Mouse (Mus musculus): Measurements from ENCODE around the gene Cdk5r2. TPM values are rescaled to one million over a fixed set of nuclear protein-coding genes. Genes with fewer than 3 reads are reported as not detected.
A peak's percentile ranks its signal among the peaks of the same experiment; 100 is the strongest.

The Cdk5r2 gene
- polyA plus RNA-seq, 2 experiments: 0.07 to 0.49 TPM

DNA sequence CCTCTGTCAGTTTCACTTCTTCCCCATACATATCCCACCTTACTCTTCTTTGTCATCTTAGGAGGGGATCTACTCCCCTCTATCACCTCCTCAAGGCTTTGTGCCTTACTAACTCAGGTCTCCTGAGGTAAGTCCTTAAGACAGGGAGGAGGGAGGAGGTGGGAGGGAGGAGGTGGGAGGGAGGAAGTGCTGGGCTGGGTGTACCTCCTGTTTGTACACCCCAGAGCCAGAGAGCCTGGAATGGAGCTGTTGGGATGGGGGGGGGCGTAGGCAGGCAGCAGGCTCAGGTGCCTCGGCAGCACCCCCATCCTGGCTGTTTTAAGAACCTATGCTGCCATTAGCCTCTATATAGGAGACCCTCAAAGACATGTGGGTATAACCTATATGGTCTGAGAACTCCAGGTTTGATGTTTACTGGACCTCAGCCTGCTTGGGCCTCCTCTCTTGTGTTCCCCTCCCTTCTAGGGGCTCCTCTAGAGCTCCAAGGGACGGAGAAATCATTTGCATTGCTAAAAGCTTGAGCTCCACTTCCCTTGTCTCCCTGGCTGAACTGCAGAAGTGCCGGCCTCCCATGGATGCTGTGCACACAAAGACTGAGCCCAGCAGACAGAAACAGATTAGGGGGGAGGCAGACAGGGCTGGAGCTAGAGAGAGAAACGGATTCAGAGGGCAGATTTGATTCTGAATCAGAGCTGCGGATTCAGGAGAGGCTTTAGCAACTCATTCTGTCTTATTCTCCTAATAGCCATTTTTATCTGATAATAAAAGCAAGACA lies 3.5 kb upstream of the Cdk5r2 start:
- Histone ChIP-seq H3K36me3 (ENCODE audit: control insufficient read depth, insufficient read depth, low read length) (no peaks in the 10 kb centered on the region), H3K4me2 (replicated peaks; ENCODE audit: low read depth, low read length, severe bottlenecking) (no peak overlapping the region), H3K9ac (ENCODE audit: low read depth, low read length, severe bottlenecking) (no peak overlapping the region), H3K4me3 (replicated peaks; ENCODE audit: low read length) (no peak overlapping the region), H3K27ac (replicated peaks; ENCODE audit: low read depth, low read length) (no peak overlapping the region), H3K27me3 (ENCODE audit: control insufficient read depth, insufficient read depth, low read length) (peaks cover 44% of the 10 kb centered on the region), H3K9me3 (ENCODE audit: control insufficient read depth, low read length) (no peaks in the 10 kb centered on the region), H3K4me1 (ENCODE audit: control insufficient read depth, insufficient read depth, low read length) (peaks cover 10% of the 10 kb centered on the region; the same call in 1 of the 2 replicates)
- DNase-seq (ENCODE audit: low spot score): no peak
- WGBS: 18% methylated on average over 6 of the region's 6 CpGs
- ATAC-seq (ENCODE audit: low FRiP score, low read depth): no peak
- no peak for TF ChIP-seq POLR2A (IDR thresholded peaks at IDR 0.05; ENCODE audit: borderline replicate concordance, extremely low read depth, insufficient read depth, insufficient read length)

- H3K9ac ChIP-seq (ENCODE audit: low read depth, low read length, severe bottlenecking): peak overlapping the region; percentile 28; the same call in 1 of the 2 replicates
- DNase-seq (ENCODE audit: low spot score) (no peak), ATAC-seq (ENCODE audit: low FRiP score, low read depth) (peak; percentile 5; the same call in 1 of the 2 replicates)
- under 1% methylated on average over 17 of the region's 48 CpGs for WGBS
- peaks cover 79% of the 10 kb centered on the region for H3K27me3 ChIP-seq (ENCODE audit: control insufficient read depth, insufficient read depth, low read length)
- H3K4me3 ChIP-seq (replicated peaks; ENCODE audit: low read length): peak overlapping the region; percentile 59
- no peak overlapping the region for H3K27ac ChIP-seq (replicated peaks; ENCODE audit: low read depth, low read length)
- no peaks in the 10 kb centered on the region for H3K9me3 ChIP-seq (ENCODE audit: control insufficient read depth, low read length)
- peaks cover 15% of the 10 kb centered on the region for H3K4me1 ChIP-seq (ENCODE audit: control insufficient read depth, insufficient read depth, low read length)
- peak overlapping the region; percentile 98 for H3K4me2 ChIP-seq (replicated peaks; ENCODE audit: low read depth, low read length, severe bottlenecking)
- H3K36me3 ChIP-seq (ENCODE audit: control insufficient read depth, insufficient read depth, low read length): no peaks in the 10 kb centered on the region
- TF ChIP-seq POLR2A (IDR thresholded peaks at IDR 0.05; ENCODE audit: borderline replicate concordance, extremely low read depth, insufficient read depth, insufficient read length): no peak
These were observed 422 bp downstream of the Cdk5r2 start for GRCm38 (mm10) chr1:74855156-74855555.

GRCm38 (mm10) chr1:74855651-74856438 lies 1.1 kb downstream of the Cdk5r2 start:
- Histone ChIP-seq H3K9ac (ENCODE audit: low read depth, low read length, severe bottlenecking) (no peak overlapping the region), H3K27me3 (ENCODE audit: control insufficient read depth, insufficient read depth, low read length) (peaks cover 75% of the 10 kb centered on the region), H3K4me1 (ENCODE audit: control insufficient read depth, insufficient read depth, low read length) (peaks cover 15% of the 10 kb centered on the region), H3K36me3 (ENCODE audit: control insufficient read depth, insufficient read depth, low read length) (no peaks in the 10 kb centered on the region), H3K4me3 (replicated peaks; ENCODE audit: low read length) (peak overlapping the region; percentile 59), H3K9me3 (ENCODE audit: control insufficient read depth, low read length) (no peaks in the 10 kb centered on the region), H3K4me2 (replicated peaks; ENCODE audit: low read depth, low read length, severe bottlenecking) (peak overlapping the region; percentile 98), H3K27ac (replicated peaks; ENCODE audit: low read depth, low read length) (no peak overlapping the region)
- under 1% methylated on average over 60 of the region's 74 CpGs for WGBS
- ATAC-seq (ENCODE audit: low FRiP score, low read depth) (no peak), DNase-seq (ENCODE audit: low spot score) (no peak)
- no peak for TF ChIP-seq POLR2A (IDR thresholded peaks at IDR 0.05; ENCODE audit: borderline replicate concordance, extremely low read depth, insufficient read depth, insufficient read length)

DNA sequence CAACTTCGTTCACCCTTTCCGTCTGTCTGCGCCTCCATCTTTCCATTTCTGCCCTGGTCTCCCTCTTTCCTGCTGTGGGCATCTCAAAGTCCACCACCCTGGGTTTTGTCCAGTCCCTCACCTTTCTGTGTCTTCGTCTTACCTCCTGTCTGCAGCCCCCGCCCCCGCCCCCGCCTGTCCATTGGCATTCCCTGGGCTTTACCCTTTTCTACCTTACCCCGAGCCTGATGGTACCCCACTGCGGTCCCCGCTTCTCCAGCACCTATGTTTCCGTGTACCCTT lies 1.6 kb downstream of the Cdk5r2 start:
- Histone ChIP-seq H3K27ac (replicated peaks; ENCODE audit: low read depth, low read length) (no peak overlapping the region), H3K9me3 (ENCODE audit: control insufficient read depth, low read length) (no peaks in the 10 kb centered on the region), H3K4me2 (replicated peaks; ENCODE audit: low read depth, low read length, severe bottlenecking) (0 out of 2 replicates have a peak overlapping the region, but pooled peaks have one; percentile 98), H3K4me1 (ENCODE audit: control insufficient read depth, insufficient read depth, low read length) (peaks cover 15% of the 10 kb centered on the region), H3K27me3 (ENCODE audit: control insufficient read depth, insufficient read depth, low read length) (peaks cover 71% of the 10 kb centered on the region), H3K36me3 (ENCODE audit: control insufficient read depth, insufficient read depth, low read length) (no peaks in the 10 kb centered on the region), H3K4me3 (replicated peaks; ENCODE audit: low read length) (peak overlapping the region; percentile 59), H3K9ac (ENCODE audit: low read depth, low read length, severe bottlenecking) (no peak overlapping the region)
- no peak for ATAC-seq (ENCODE audit: low FRiP score, low read depth)
- WGBS: under 1% methylated on average over 10 of the region's 11 CpGs
- no peak for DNase-seq (ENCODE audit: low spot score)
- TF ChIP-seq POLR2A (IDR thresholded peaks at IDR 0.05; ENCODE audit: borderline replicate concordance, extremely low read depth, insufficient read depth, insufficient read length): no peak

DNA sequence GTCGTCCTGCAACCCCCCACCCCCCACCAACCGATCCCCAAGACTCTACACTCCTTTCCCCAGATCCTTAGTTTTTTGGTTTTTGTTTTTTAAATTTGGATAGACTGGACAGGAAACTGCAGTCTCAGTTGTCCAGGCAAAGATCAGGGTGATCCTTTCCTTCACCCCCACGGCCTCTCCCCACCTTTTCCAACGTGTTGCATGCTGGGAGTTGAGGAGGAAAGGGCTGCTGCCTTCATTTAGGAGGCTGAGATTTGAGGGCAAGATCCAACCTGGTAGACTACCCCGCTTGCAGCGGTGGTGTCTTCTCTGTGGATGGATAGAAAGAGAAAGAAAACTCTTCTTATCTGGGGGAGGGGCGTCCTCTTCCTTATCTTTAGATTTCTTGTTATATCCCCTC lies 2.1 kb downstream of the Cdk5r2 start:
- Histone ChIP-seq H3K9ac (ENCODE audit: low read depth, low read length, severe bottlenecking) (no peak overlapping the region), H3K27ac (replicated peaks; ENCODE audit: low read depth, low read length) (no peak overlapping the region), H3K4me1 (ENCODE audit: control insufficient read depth, insufficient read depth, low read length) (peaks cover 15% of the 10 kb centered on the region), H3K4me2 (replicated peaks; ENCODE audit: low read depth, low read length, severe bottlenecking) (no peak overlapping the region; the same call in 1 of the 2 replicates), H3K4me3 (replicated peaks; ENCODE audit: low read length) (no peak overlapping the region), H3K36me3 (ENCODE audit: control insufficient read depth, insufficient read depth, low read length) (no peaks in the 10 kb centered on the region), H3K27me3 (ENCODE audit: control insufficient read depth, insufficient read depth, low read length) (peaks cover 70% of the 10 kb centered on the region), H3K9me3 (ENCODE audit: control insufficient read depth, low read length) (no peaks in the 10 kb centered on the region)
- ATAC-seq (ENCODE audit: low FRiP score, low read depth) (no peak), DNase-seq (ENCODE audit: low spot score) (no peak)
- no peak for TF ChIP-seq POLR2A (IDR thresholded peaks at IDR 0.05; ENCODE audit: borderline replicate concordance, extremely low read depth, insufficient read depth, insufficient read length)
- 2% methylated on average over 7 of the region's 7 CpGs for WGBS
